Mouse (Mus musculus) testis, adult 10 weeks (tissue): ENCODE measurements around the gene Notch3. TPM values are rescaled to one million over a fixed set of nuclear protein-coding genes. Genes with fewer than 3 reads are reported as not detected.

ENCODE experiments used
- polyA plus RNA-seq: library from polyadenylated mRNA; stranded (reverse); fragments of 350-450 nt; fragmentation: Illumina TruSeq; extraction: RNeasy Lipid Tissue Mini Kit (QIAGEN cat#74804); gene quantifications from one replicate; pipeline ENCODE4 v1.2.3, GENCODE M21; 2014; ENCODE audit warnings: low read depth, low replicate concordance

Notch3 gene
- 0.07 TPM for polyA plus RNA-seq

DNA sequence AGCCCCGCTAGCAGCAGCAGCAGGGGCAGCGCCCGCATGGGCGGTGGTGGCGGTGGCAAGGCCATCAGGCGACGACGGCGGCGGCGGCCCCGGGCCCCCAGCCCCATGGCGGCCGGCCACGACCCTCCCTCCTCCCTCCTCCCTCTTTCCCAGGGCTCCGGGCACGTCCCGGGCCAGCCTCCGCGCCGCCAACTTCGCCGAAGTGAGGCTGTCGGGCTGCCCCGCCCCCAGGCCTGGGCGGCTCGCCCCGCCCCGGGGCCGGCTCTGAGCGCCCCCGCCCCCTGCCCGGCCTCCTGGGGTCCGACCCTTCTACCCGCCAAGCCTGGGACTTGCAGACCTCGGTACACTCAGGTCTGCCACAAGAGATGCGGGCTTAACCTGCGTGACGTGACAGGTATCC lies at the start of gene Notch3:
TSS of gene Notch3 (minus strand) at position 166 of the 400 bp plus-strand sequence.

DNA sequence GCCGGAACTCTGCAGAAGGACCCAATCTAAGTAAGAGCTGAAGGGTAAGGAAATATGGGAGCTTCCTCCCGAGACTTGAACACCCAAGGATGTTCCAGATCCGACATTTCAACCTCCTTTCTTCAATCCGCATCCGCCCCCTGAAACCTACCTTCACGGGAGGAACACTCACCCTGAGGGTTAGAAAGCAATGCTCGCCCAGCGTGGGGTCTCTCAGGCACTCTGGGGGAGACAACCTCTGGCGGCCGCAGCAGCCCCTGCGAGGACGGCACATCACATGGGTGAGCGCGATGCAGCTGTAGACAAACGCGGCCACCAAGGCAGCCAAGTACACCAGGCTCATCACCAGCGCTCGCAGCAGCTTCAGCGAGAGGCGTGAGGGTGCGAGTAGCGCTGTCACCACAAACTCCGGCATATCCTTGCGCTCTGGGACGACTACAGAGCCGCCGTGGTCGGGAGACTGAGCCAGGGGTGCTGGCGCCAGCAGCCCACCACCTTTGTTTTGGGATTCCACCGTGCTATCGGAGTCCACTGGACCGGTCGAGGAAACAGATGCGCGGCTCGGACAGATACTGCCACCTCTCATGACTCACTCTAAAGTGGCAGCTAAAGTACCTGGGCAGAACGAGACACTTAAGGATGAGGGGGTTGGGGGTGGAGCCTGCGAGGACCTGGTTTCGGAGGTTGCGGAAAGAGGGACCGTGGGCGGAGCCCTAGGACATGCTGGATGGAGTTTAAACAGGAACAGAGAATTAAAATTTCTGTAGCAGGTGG lies 22.4 kb upstream of the Notch3 start, which contains the start of gene Ephx3:
TSS of gene Ephx3 (minus strand) at position 687 of the 774 bp plus-strand sequence.

Other genes with a start within 250 kb of the Notch3 start
- 3.0 TPM for gene Rrp1b, start 130.8 kb downstream of the Notch3 start, polyA plus RNA-seq
- gene Hsf2bp, start 130.5 kb downstream of the Notch3 start, polyA plus RNA-seq = 40.0 TPM
- gene Ephx3, start 22.7 kb upstream of the Notch3 start, polyA plus RNA-seq = not detected
- 12.1 TPM for gene Brd4, start 117.9 kb upstream of the Notch3 start, polyA plus RNA-seq
- 43.5 TPM for gene Akap8, start 154.4 kb upstream of the Notch3 start, polyA plus RNA-seq
- 55.1 TPM for gene Akap8l, start 183.8 kb upstream of the Notch3 start, polyA plus RNA-seq
- 1.4 TPM for gene Wiz, start 222.6 kb upstream of the Notch3 start, polyA plus RNA-seq
- 1.0 TPM for gene Rasal3, start 236.7 kb upstream of the Notch3 start, polyA plus RNA-seq